Mouse (Mus musculus) 3T3-L1 (cell line): ENCODE measurements around the gene Slc7a10.
A peak's percentile ranks its signal among the peaks of the same experiment; 100 is the strongest.

Experiments used
- DNase-seq: peaks from one replicate; pipeline ENCODE4 v3.0.0-alpha.2; 2015; ENCODE audit warnings: low read depth, low spot score

Slc7a10 gene

GRCm38 (mm10) chr7:35185889-35186569, at the start of gene Slc7a10:
Slc7a10 (plus strand) TSS chr7:35186385.
- DNase-seq: no peak

DNA sequence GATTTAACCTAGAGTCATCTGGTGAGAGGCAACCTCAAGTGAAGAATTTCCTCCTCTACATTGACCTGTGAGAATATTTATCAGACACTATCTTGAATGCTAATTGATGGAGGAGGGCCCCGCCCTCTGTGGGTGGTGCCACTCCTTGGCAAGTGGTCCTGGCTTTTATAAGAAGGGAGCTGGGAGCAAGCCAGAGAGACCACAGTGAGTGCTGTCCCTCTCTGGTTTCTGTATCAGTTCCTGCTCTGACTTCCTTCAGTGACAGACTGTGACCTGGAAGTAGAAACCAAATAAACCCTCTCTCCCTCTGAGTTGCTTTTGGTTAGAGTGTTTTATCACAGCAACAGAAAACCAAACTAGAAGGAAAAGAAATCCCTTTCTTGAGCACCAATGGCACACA, 48.7 kb upstream of the Slc7a10 start:
- DNase-seq: no peak

GRCm38 (mm10) chr7:35138481-35138880, 47.7 kb upstream of the Slc7a10 start:
- peak; percentile 20 for DNase-seq

DNA sequence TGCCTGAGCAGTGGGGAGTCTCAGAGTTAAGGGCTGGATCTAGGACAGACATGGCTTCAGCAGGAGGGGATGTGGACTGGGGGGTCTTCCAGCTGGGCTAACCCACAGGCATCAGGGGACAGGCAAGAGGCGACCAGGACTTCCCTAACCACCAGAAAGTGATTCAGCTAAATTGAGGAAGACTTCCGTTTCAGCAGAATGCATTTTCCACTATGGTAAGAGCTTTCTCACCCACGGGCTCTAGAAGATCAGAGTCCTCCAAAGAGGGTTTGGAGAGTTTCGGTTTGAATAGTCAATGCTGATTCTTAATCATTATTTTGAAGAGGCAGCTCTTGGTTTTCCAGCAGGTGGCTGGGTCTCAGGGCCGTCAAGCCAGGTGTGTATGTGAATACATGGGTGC, 46.3 kb upstream of the Slc7a10 start:
- no peak for DNase-seq

DNA sequence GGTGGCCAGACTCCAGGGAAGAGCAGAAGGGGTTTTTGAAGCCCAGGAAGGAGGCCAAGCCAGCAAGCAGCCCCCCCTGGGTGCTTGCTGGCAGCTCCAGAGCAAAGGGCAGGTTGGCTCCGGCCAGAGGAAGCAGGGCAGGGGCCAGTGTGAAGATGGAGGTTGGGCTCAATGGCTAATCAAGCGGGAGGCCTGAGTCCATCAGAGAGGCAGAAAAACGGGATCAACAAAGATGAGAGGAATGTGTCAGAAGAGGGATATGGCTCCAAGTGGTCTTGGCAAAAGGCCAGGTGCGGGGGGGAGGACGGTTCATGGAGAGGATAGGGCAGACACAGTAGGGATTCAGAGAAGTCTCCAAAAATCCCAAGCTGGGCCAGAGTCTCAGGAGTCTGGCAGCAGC, 44.7 kb upstream of the Slc7a10 start:
- peak; percentile 17 for DNase-seq

DNA sequence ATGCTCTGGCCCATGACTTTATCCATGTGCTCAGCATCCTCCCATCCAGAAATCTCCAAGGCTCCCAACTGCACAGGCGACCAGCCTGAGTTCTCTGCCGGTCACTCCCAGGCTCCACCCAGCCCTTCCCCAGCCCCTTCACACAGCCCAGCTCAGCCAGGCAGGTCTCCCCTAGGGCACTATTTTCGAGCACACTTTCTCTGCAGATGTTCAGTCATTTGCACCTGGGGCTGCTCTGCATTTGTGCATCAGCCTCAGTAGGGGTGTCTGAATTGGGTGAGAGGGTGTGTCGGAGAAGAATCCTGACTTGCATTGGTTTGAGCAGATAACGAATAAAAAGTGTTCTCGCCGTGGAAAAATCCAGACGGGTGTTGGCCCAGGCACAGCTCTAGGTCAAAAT, 43.7 kb upstream of the Slc7a10 start:
- no peak for DNase-seq

- DNase-seq: no peak
Observed at GRCm38 (mm10) chr7:35143864-35144618, 42.1 kb upstream of the Slc7a10 start.

DNA sequence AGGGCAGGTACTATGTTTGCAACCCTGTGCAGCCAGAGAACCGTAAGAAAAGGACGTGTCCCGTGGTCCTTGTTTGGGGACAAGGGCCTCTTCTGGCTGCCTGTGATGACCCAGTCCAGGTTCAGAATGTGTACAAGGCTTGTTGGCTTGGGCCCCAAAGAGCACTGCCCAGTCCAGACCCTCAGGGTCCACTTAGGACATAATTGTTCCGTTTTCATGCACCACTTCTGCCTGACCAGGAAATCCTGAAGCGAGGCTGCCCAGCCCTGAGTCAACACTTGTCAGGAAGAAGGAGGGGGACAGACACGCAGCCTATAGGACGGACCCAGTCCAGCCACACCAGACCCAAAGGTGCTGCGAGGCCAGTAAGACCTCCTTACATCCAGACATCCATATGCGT, 41.1 kb upstream of the Slc7a10 start:
- no peak for DNase-seq

DNA sequence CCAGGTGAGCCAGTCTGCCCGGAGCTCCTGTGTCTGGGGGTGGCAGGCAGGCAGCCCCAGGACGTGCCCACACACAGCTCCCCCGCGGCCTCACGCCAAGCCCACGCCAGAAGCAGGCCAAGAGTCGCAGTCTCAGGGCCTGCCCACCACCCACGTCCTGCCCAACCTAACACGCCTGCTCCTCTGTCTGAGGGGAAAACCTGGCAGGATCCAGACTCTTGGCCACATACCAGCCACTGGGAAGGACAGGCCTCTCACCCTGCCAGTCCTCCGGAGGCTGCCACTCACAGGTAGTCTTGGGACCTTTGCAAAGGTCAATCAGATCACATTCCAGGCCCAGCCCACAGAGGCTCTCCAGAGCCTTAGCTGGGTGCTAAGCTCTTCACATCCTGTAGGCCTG, 39.9 kb upstream of the Slc7a10 start:
- DNase-seq: no peak

DNA sequence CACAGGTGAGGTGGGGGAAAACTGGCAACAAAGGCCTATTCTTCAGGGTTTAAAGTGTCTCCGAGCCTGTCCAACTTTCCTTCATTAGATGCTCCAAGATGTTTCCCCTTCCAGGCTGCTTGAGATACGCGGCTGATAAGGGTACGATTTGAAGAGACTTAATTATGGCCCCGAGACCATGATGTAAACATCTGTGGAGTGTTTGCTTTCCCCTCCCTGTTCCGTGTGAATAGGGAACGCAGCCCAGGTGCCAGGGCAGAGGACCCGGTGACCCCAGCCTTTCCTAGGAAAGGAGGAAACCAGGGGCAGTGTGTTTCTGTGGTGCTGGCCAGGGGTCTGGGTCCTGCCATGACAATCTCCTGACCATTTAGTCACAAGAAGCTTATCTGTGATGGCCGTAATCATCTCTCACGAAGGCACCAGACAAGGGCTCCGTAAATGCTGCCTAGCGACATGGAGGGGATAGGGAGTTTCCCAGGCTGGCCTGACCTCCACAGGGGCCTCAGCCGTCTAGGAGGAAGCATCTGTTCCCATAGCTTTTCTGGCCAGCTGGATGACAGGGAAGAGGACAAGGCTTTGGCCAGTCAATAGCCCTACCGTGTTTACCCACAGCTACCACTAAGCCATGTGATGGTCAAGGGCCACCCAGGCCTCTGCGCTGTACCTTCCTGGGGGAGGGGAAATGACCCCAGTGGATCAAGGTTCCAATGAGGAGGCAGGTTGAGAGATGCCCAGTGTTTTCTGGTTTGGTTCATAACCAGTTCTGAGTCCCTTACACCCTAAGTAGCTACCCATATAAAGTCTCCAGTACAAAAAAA, 36.4 kb upstream of the Slc7a10 start:
- no peak for DNase-seq

GRCm38 (mm10) chr7:35150860-35151259, 35.3 kb upstream of the Slc7a10 start:
- no peak for DNase-seq

GRCm38 (mm10) chr7:35154449-35154848, 31.7 kb upstream of the Slc7a10 start:
- DNase-seq: no peak

DNA sequence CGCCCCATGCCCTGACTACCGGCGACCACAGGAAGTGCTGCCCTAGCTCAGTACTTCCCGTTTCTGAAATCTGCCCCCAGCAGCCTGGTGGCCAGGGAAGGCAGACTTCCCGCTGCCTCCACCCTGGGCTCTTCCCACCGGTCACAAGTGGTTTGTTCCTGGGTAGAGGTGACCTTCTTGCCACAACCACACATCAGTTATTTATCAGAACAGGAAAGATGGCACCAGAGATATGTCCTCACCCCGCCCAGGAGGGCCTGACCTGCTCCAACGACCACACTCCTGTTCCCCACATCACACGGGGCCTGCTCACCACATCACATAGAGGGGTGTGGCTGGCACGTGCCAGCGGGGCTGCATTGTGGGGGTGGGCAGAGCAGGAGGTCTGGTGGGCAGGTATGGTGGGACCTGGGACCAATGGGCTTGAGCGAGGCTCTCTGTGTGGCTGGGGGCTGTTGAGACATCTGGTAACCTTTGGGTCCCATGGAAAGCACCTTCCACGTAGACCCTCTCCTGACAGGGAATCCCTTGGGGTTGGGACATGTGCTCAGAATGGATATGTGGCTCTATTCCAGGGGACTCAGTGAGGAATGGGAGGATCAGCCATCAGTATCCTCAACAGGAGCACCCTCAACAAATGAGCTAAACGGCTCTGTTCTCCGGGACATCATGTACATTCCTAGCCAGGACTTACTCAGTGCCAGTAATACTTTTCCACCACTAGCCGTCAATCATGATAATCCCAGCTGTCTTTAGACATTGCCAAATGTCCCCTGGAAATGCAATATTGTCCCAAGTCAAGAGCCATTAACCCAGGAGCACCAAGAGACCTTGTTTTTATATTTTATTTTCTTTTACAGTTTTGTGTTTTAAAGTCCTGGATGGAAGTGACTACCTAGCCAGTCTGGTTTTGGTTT, 29.4 kb upstream of the Slc7a10 start:
- no peak for DNase-seq

- DNase-seq: no peak
Observed at GRCm38 (mm10) chr7:35157512-35157911, 28.7 kb upstream of the Slc7a10 start.

- no peak for DNase-seq
Observed at GRCm38 (mm10) chr7:35162443-35162842, 23.7 kb upstream of the Slc7a10 start.

DNA sequence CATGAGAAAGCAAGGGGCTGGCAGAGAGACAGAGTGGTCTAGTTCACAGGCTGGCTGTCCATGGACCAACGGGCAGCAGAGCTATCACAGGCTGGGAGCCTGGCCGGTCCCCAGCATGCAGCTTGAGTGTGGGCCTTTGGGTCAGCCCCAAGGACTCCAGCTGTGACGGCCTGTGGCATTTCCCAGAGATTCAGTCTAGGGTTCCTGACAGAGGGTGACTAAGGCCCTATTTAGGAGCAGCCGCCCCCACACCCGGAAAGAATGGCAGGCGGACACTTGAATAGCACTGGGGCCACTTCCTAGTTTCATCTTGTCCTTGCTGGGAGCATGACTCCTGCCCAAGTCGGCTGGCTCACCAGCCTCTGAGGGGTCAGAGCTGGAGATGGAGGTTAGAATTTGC, 22.6 kb upstream of the Slc7a10 start:
- DNase-seq: peak; percentile 15

- no peak for DNase-seq
Observed at GRCm38 (mm10) chr7:35164131-35164530, 22.1 kb upstream of the Slc7a10 start.

DNA sequence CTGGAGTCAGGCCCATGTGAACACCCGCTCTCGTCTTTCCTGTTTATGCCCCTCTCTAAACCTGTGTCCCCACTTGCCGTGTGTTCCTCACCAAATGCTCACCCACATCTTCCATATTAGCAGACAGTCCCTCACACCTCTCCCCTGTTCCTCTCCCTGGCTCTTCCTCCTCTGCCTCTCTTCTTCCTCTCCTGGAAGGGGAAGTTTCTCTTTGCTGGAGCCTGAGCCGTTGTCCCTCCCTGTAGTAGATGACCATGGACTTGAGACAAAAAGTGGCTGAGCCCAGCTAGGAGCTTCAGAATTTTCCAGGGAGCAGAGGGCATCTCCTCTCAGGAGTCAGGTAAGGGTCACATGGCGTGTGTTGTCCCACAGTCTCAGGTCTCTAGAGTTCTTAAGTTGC, 19.2 kb upstream of the Slc7a10 start:
- no peak for DNase-seq

- DNase-seq: no peak
Observed at GRCm38 (mm10) chr7:35167925-35168324, 18.3 kb upstream of the Slc7a10 start.

GRCm38 (mm10) chr7:35169341-35169740, 16.8 kb upstream of the Slc7a10 start:
- peak; percentile 82 for DNase-seq

GRCm38 (mm10) chr7:35171867-35172382, 14.3 kb upstream of the Slc7a10 start:
- DNase-seq: peak; percentile 91
